ENCODE assay signal across 9 mouse cellular contexts in the genomic region with DNA sequence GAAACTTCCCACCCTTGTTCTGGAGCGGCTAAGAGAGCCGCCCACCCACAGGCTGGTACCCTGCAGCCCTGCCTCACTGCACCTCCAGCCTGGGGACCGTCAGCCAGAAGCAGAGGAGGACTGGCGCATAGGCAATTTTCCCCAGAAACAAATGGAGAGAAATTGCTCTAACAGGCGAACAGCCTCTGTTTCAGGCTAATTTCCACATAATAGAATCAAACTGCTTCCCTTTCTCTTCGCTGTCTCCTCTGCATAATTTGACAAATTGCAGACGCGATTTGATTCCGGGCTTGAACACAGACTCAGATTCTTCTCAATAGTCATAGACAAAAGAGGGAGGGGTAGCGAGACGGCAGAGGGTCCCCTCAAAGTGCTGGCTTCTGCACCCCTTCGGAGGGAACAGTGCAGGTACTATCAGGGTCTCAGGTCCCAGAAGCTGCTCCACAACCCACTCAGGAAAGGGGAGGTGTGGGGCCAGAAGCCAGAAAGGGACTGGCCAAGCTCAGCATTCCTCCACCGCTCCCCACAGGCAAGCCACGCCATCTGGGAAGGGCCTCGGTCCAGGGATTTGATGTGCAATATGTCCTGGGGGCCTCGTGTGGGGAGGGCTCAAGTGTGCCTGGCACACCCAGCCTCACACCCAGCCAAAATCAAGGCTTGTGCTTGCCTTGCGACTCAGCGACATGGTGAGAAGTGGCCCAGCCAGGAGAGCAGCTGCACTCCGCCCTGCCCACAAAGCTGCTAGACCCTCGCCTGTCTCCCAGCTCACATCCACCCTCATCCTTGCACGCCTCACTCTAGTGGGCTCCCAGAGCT. TPM values are rescaled to one million over a fixed set of nuclear protein-coding genes. Genes with fewer than 3 reads are reported as not detected.
A peak's percentile ranks its signal among the peaks of the same experiment; 100 is the strongest.
DNase-seq lines count a peak whose midpoint lies in the region; ATAC-seq lines count a peak whose summit lies in the region.
"Had no signal": no experiment of that assay in that cellular context is flagged by ENCODE, and none has a peak within 500 bp of the region (broad histone marks: within the 10 kb centered on the region; RNA-seq: fewer than 3 reads in every experiment).

No protein-coding gene starts in this region.

- peaks cover 27% of the 10 kb centered on the region for H3K4me1 ChIP-seq in forebrain, embryonic 14.5 days (ENCODE audit: control insufficient read depth, insufficient read depth, low read length)
- peaks cover 67% of the 10 kb centered on the region for H3K4me1 ChIP-seq in limb, embryonic 10.5 days
- H3K4me1 ChIP-seq: heart, embryonic 15.5 days; megakaryocyte, embryonic 14.5 days had no signal

- DNase-seq in Muller cell, postnatal 12 days (ENCODE audit: inconsistent ontology term) = peak; percentile 62
- peak; percentile 94 for DNase-seq in brain, adult 2 months (ENCODE audit: low read depth, low spot score)
- peak; percentile 76 for DNase-seq in forebrain, embryonic 14.5 days (ENCODE audit: low spot score)
- no peak for DNase-seq in limb, embryonic 10.5 days (ENCODE audit: low spot score)
- DNase-seq in telencephalon, adult 2 months (ENCODE audit: low read depth, low spot score) = peak; percentile 35
- DNase-seq in ovary, postnatal 36 days (ENCODE audit: low spot score) = no peak

- H3K27me3 ChIP-seq in forebrain, embryonic 14.5 days (replicated peaks; ENCODE audit: control insufficient read depth, insufficient read depth, low read length) = no peaks in the 10 kb centered on the region
- peaks cover 41% of the 10 kb centered on the region; the same call in 1 of the 2 replicates for H3K27me3 ChIP-seq in limb, embryonic 10.5 days (ENCODE audit: low read depth, poor library complexity, severe bottlenecking)

- no peak overlapping the region for H3K9ac ChIP-seq in forebrain, embryonic 14.5 days (ENCODE audit: low read length)
- H3K9ac ChIP-seq: heart, embryonic 15.5 days had no signal

- H3K36me3 ChIP-seq in forebrain, embryonic 14.5 days (ENCODE audit: control insufficient read depth, insufficient read depth, low read length) = no peaks in the 10 kb centered on the region
- H3K36me3 ChIP-seq in limb, embryonic 10.5 days = no peaks in the 10 kb centered on the region
- H3K36me3 ChIP-seq: heart, embryonic 15.5 days had no signal

- no peak overlapping the region for H3K4me2 ChIP-seq in forebrain, embryonic 14.5 days (ENCODE audit: low read length)
- H3K4me2 ChIP-seq: heart, embryonic 15.5 days had no signal

- ATAC-seq in forebrain, embryonic 14.5 days = peak; percentile 68
- ATAC-seq in megakaryocyte-erythroid progenitor cell, adult 5-6 weeks (replicated peaks; ENCODE audit: low FRiP score, low TSS enrichment, poor library complexity, severe bottlenecking) = no peak

- H3K9me3 ChIP-seq in forebrain, embryonic 14.5 days (replicated peaks; ENCODE audit: control insufficient read depth, low read length) = no peaks in the 10 kb centered on the region
- H3K9me3 ChIP-seq in limb, embryonic 10.5 days (replicated peaks) = no peaks in the 10 kb centered on the region
- H3K9me3 ChIP-seq: heart, embryonic 15.5 days; megakaryocyte, embryonic 14.5 days had no signal

- 35% methylated on average over 21 of the region's 21 CpGs for whole genome bisulfite sequencing in forebrain, embryonic 14.5 days
- WGBS in limb, embryonic 10.5 days = 67% methylated on average over 21 of the region's 21 CpGs

- H3K4me3 ChIP-seq in forebrain, embryonic 14.5 days (ENCODE audit: low read depth, low read length) = no peak overlapping the region
- no peak overlapping the region for H3K4me3 ChIP-seq in limb, embryonic 10.5 days
- H3K4me3 ChIP-seq: heart, embryonic 15.5 days; megakaryocyte, embryonic 14.5 days had no signal

- H3K27ac ChIP-seq in forebrain, embryonic 14.5 days (ENCODE audit: low read depth, low read length) = peak overlapping the region; percentile 90
- peak overlapping the region; percentile 75 for H3K27ac ChIP-seq in limb, embryonic 10.5 days
- H3K27ac ChIP-seq: heart, embryonic 15.5 days had no signal

RNA-seq across cellular contexts. Expression of gene A530016L24Rik, which starts 53.7 kb away (rescaled TPM):
- polyA plus RNA-seq in forebrain, embryonic 14.5 days (2014; fragmentation: Nextera tagmentation; extraction: Ambion mirVana) = 0.09 and 0.12 TPM in 2 replicates
- polyA plus RNA-seq in limb, embryonic 10.5 days (2016; fragmentation: Nextera tagmentation; extraction: Ambion mirVana) = not detected in 2 replicates
- not detected in 2 replicates for total RNA-seq in megakaryocyte-erythroid progenitor cell, adult 5-6 weeks (2014; fragmentation: Nextera tagmentation)
- total RNA-seq in megakaryocyte-erythroid progenitor cell, adult 5-6 weeks (2017) = not detected in 2 replicates

Comparison
In these comparisons a context has a peak if more than half of its experiments do, and no peak if none do; other contexts are left out.
1. DNase-seq: peak in Muller cell, postnatal 12 days (single experiment), brain, adult 2 months (single experiment), forebrain, embryonic 14.5 days (single experiment) and telencephalon, adult 2 months (single experiment); none in limb, embryonic 10.5 days (single experiment) and ovary, postnatal 36 days (single experiment).